Mouse (Mus musculus): ENCODE measurements around the gene Trmt112.

Trmt112 gene

DNA sequence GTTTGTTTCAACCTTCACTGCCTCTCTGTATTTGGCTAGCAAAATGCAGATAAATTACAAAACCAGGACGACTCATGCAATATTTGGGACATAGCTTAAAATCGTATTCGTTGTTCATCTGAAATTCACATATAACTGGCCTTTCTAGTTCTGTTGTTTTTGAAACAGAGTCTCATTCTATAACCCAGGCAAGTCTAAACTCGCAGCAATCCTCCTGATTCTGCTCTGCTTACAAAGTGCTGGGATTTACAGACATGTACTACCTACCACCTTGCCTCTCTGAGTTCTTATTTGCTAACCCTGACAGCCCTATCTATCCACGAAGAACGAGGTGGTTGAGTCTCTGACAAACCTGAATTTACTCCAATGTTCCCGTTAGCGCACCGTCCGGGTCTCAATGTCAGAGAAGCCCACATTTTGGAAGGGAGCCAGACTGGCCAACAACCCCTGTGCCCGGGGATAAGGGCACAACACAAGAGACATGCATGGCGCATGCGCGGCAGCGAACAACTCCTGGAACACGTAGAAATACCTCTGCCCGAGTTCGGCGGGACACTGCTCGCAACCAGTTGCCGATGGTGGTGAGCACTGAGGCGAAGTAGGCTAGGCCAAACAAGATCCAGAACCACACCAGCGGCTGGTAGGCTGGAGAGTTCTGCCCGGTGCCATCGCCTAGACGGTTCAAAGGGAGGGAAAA is 17.2 kb downstream of the Trmt112 start:
- DNase-seq, result no peak

DNA sequence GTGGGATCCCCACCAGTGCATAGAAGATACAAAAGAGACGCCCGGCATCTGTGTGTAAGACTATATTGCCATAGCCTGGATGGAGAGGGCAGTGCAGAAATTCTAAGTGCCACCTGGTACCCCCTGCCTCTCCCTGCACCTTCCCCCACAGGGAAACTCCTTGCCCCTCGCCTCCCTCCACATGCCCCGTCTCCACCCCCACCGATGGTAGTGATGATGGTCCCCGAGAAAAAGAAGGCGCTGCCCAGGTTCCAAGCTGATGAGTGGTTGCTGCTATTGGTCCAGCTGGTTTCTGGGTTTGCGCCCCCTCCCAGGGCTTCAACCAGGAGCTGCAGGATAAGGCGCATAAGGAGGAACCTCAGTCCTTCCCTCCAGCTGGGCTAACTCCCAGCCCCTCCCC is 18.6 kb downstream of the Trmt112 start:
- no peak for DNase-seq

DNA sequence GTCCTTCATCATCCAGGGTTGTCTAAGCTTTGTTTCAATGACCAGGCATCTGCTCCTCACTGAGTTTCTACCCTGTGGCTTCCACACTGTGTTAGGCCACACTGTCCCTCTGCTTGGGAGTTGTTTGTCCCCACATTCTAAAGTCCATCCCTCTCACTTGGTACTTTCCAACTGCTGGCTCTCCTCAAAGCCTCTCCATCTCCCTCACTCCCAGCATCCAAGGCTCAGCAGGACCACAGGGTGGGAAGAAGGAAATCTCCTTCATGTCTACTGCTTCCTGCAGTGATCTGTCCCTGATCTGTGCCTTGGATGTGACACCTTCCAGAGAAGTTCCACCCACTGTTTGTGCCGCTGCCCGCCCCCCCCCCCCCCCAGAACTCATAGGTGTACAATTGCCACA is 21.5 kb downstream of the Trmt112 start:
- DNase-seq, result peak in 1 of 2 experiments; percentile 36

DNA sequence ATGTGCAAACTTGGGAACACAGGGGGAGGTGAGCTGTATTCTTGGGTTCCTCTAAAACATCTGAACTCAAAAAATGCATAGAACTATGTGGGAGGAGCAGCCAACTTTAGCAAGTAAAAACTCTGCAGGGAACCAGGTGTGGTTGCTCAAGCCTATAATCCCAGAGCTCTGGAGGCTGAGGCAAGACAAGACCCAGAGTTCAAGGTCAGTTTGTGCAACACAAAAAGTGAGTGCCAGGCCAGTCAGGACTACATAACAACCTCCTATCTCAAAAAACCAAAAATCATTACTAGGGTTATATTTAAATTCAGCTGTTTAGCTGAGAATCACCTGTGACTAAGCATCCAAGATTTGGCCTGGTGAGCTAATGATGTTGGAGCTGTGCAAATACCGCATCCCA is 22.5 kb downstream of the Trmt112 start:
- DNase-seq, result no peak

DNA sequence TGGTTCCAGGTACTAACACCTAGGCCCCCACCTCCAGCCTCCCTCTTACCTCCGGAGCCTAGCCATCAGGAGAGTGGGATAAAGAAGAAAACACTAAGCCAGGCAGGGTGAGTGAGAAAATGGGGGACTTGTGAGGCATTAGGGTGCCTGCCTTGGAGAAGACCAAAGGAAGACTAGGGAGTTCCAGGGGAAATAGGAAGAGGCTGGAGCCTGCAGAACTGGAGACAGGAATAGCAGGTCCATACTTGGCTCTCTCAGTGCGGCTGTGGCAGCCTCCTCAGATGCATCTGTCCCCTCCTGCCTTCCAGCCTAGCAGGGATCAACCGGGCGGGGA is 23.6 kb downstream of the Trmt112 start:
- DNase-seq, result no peak

DNA sequence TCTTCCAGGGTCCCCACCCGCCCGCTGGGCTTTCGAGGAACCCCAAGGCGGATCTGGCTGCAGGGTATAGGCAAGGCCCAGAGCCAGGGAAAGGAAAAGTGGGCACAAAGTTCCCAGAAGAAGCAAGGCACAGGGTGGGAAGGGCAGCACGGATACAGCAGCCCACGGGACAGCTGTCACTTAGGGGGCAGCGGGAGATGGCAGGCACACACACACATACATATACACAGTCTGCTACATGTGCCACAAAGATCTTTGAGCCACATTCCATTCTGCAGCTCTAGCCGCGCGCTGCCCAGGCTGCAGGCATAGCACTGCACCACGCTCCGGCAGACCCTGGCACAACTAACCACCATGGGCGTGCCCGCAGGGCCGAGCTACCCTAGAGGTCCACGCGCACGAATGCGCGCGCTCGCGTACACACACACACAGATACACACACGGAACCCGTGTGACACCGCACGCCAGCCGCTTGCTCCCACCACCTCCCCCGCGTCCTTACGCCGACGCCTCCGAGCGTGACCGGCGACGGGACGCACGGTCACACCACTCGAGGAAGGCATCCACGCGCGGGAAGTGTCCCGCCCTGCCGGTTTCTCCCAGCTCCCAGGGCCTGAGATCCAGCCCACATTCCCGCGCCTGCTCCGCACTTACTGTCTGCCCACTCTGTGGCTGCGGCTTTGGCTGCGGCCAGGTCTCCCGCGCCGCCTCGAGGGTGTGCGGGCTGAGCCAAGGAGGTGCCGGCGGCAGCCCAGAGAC is 24.1 kb downstream of the Trmt112 start:
- DNase-seq, result peak; percentile 68 to 72

DNA sequence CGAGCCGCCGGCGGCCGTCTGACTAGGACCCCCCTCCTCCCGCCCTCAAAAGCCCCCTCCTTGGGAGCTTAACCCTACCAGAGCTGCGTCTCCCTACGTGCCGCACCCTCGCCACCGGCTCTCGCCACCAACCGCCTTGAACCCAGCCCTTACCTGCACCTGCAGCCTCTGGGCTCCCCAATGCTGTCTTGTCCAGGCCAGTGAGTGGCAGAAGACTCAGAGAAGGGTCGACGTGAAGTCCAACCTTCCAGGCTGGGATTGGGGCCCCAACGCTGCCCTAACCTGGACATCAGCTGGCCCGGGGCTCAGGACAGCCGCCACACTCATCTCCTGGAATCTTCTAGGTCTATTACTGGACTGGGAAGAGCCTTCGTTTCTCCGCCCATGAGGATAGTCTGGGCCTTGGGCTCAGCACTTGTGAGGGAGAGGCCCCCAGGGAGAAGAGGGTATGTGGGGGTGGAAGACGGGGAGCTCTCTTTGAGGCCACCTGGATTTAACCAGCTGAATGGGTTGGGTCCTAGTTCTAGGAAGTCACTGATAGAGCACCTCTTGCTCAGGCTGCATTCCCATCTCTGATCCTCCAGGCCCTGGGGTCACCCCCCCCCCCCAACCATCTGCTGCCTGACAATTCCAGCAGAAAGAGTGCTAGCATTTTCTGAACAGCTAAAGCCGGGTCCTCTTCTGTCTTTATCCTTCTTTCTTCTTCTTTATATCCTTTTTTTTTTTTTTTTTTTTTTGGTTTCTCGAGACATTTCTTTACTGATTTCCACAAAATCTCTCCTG is 24.9 kb downstream of the Trmt112 start, which contains the start of gene Kcnk4:
Gene Kcnk4 (minus strand): TSS at position 321 of the 783 bp plus-strand sequence.
- DNase-seq, result no peak

DNA sequence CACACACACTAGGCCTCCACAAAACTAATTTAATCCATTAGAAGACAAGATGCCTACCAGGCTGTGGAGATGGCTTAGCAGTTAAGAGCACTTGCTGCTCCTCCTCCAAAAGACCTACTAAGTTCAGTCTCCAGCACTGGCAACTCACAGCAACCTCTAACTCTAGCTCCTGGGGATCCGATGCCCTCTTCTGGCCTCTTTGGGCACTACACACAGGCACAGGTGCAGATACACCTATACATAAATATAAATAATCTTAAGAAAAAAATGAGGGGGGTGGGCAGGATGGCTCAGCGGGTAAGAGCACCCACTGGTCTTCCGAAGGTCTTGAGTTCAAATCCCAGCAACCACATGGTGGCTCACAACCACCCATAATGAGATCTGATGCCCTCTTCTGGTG is 26.8 kb downstream of the Trmt112 start:
- DNase-seq, result peak in 1 of 2 experiments; percentile 45

DNA sequence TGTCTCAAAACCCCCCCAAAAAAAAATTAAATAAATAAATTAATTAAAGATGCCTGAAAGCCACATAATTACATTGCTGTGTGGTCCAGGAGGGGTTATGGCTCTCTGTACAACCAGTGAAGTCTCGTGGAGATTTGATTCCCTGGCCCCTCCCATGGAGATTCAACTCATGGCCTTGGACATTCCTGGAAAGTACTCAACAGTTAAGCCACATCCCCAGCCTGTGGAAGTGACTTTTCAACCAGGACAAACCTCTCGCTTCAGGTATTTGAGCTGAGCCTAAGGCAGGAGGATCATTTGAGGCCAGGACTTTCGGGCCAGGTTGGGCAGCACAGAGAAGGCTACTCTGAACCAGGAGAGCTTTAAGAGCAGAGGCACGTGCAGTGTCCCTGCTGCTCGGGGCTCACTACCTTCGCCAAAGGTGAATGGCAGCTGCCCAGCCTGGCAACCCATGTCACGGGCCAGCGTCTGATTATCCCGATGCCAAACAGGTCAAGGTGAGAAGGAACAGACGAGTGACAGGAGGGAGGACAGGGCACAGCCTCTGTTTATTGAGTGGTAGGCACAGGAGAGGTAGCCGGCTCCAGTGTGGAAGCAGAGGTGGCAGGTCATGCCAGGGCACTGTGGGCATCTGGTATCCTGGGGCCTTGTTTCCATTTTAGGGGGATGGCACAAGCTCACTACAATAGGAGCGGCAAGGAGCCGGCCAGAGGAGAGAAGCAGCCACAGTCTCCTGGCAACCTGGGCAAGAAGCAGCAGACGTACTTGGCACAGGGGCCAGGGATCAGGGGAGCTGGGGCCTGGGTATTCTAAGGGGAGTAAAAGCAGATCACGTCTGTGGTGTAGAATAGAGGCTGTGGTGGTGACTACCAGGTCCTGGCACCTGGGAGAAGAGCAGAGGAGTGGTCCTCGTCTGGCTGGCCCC is 28.3 kb downstream of the Trmt112 start:
- peak; percentile 69 to 70 for DNase-seq

DNA sequence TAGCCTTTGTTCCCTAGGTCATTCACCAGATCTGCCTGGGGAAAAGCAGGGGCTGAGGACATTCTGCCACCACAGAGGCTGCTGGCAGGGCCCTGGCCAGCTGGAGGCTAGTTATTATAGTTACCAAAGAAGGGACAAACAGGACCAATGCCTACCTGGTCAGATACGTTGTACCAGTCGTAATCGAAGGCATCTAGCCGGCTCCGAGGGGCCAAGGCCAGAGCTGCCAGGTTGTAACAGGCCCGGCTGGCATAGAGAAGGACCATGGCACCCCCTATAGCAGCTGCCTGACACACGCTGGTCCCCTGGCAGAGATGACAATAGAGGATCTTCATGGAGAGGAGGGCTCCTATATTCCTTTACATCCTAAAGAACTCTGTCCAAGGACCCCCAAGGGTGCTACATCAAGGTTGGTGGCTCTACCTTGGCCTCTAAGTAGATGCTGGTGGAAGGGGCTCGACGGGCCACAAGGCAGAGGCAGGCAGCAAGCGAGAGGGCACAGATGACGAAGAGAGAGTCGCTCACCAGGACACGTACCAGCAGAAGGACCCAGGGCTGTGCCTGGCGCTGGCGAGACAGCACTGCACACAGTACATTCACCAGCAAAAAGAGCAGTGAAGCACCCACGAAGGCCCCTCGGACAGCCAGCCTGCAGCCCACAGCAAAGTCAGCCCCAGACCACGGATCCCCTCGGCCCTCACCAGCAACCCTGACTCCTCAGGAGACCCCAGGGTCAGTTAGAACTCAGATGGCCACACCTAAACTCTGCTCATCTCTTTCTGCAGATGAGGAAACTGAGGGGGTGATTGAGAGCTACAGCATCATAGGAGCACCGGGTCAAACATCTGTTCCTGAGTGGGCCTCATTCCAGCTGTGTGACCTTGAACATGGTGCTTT is 29.9 kb downstream of the Trmt112 start:
- DNase-seq, result no peak

DNA sequence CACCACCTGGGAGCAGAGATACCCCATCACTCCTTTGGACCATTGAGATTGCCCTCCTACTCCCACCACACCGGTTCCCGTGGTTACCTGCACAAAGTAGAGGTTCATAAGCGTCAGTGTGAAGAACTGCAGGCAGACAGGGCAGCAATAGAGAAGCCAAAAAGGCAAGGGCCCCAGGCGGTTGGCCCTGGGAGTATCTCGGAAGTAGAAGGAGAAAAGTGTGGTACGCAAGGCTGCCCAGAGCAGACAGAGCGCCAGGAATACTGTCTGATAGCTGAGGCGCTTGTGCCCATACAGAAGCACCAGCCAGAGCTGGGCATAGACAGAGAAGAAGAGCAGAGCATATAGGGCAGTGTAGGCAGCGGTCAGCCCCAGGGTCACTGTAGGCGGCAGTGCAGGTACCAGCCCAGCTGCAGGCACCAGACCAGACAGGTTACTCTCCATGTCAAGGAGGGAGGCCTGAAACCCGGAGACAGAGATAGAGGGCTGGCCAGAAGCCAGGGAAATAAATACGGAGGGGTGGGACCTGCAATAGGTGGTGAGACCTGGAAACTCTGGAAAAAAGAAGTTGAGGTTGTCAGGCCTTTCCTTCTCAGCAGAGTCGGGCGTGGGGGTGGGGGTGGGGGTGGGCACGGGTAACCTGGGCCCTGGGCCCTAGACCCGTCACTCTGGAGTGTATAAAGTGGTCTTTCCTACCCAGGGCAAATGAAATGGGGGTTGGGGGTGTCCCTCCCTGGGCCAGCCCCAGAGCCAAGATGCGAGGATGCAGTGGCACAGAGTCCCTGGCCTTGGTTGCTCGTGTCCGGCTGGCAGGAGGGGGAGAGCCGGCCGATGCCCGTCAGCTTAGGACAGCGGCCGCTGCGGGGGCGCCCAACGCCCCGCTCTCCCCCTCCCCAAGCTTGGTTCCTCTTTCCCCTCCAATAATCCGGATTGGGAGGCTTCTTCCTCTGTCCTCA is 31.2 kb downstream of the Trmt112 start:
- peak in 1 of 2 experiments; percentile 49 for DNase-seq

DNA sequence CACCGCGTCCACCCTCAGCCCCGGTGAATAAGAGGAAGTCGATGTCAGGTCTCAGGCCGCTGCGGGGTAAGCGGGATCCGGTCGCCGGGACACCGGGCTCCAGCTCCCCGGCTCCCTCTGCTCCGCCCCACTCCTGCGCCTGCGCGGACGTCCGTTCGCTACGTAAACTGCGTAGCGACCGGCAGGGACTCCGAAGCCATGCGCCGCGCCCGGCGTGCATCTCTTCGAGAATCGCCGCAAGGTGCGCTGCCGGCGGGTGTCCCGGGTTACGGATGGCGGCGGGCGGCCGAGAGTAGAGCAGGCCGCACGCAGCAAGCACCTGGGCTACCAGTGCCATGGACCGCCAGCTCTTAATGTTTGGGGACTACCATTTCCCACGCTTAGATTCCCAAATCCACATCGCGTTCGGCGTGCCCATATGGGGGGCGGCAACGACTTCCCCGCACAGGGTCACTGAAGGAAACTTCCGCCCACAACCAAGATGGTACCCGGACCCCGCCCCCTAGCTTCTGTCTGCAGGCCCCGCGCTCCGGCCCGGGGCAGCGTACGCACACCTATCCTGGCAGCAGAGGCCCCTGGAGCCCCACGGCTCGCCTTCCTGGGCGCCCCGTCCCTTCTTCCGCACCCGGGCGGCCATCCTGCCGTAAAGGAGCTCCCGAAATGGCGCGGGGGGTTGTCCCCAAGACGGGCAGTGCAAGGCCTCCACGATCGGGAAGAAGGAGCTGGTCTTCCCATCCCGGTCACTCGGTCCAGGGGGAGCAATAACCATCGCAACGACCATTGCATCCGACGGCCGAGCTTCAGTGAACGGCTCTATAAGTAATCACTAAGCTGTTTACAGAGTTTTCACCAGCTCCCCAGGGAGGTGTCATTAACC is 32.1 kb downstream of the Trmt112 start, which contains the start of gene Bad:
Gene Bad (plus strand): TSS at position 490 of the 877 bp plus-strand sequence.
- peak; percentile 90 to 97 for DNase-seq

DNA sequence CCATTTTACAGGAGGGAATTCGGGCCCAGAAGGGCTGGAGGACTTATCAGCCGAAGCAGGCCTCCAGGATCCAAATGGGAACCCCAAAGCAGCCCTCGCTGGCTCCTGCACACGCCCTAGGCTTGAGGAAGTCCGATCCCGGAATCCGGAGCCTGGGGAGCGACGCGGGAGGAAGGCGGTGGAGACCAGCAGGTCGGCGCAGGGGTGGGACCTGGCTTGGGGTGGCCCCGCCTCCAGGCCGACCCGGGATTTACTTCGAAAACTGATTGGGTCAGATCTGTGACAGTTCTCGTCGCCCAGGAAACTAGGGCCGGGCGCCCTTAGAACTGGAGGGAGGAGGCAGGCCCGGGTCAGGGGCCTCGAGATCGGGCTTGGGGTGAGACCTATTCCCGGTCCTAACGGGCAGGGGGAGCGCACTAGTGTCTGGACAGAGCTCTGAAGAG is 32.8 kb downstream of the Trmt112 start, which contains the start of gene Gpr137:
Gene Gpr137 (minus strand): TSS at position 232 of the 443 bp plus-strand sequence.
- DNase-seq, result peak; percentile 93 to 97

DNA sequence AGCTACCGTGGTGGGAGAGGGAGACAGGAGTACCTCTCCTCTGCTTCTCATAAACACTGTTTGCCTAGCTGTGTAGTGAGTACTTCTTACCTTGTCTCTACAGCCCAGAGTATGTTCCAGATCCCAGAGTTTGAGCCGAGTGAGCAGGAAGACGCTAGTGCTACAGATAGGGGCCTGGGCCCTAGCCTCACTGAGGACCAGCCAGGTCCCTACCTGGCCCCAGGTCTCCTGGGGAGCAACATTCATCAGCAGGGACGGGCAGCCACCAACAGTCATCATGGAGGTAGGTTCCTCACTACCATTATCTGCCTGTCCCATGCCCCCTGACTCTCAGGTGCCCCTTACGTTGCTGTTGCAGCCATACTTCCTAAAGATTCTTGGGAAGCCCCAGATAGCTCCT is 33.3 kb downstream of the Trmt112 start:
- no peak for DNase-seq

DNA sequence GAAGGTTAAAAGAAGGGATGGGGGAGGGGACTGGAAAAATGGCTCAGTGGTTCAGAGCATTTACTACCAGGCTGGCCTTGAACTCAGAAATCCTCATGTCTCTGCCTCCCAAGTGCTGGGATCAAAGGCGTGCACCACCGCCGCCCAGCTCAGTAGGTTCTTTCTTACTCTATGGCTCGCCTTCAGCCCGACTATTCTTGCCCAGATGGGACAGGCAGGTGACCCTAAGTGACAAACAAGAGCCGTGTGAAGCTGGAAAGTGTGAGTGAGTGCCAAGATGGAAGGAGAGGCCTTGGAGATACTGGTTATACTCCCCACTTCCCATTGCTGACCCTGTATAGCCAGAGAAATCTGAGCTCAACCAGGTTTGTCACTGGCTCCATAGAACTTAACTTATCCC is 34.2 kb downstream of the Trmt112 start:
- no peak for DNase-seq

DNA sequence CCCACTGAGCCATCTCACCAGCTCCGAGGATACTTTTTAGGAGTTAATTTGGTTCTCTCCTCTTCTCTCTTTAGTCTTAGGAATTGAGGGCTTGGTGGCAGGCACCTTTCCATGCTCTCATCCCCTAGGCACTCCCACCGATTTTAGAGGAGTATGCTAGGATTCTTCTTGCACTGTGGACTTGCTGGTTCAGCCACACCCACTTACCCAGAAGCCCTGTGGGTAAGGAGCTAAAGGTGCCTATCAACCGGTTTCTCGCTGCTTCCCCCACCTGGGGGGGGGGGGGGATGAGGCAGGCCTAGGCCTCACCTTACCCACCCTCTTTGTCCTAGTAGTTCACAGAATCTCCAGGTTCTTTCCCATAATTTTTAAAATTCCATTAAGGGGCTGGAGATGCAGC is 38.2 kb downstream of the Trmt112 start:
- DNase-seq, result no peak

DNA sequence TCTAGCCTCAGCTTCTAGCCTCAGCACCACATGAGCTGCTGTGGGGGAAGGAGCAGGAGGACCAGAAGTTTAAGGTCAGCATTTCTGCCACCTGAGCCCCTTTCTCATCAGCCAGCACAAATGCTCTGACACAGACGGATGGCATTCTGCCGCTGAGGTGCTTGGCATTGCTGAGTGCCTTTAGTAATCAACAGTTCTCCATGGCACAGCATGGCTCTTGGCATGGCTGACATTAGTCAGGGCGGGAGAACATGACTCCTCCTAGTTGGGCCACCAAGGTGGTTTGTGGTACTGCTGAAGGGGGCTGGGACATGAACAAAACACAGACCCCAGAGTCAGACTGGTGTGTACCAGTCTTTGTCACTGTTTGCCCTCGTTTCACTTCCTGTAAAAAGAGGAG is 38.7 kb downstream of the Trmt112 start:
- peak; percentile 73 to 81 for DNase-seq

DNA sequence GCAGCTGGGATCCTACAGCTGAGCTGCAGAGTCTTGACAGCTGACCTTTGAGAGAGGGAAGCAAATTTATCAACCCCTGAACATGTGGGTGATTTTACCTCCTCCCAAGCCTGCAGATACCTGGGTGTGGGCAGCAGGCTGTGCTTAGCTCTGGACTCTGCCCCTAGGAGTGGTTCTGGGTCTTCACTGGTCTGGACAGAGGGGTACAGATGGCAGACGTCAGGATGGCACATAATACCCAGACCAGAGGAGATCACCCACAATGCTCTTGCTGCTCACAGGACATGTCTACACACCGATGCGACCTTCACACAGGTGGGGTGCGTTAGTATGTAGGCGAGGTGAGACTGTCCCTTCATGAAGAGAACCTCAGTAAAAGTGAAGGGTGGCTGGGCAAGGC is 40.0 kb downstream of the Trmt112 start:
- no peak for DNase-seq

DNA sequence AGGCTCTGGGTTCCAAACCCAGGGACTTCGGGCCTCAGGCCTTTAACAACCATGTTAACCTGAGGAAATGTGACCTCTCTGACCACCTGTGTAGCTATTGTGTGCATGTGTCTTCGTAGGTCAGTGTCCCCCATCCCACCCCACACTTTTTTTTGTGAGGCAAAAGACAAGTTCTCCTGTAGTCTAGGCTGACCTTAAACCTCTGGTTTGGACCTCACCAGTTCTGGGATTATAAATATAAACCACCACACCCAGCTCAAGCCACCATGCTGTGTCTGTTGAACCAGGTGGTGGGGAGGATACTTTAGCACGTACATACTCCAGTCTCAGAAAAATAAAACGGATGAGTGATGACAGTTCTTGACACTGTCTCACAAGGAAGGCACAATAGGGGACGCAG is 40.5 kb downstream of the Trmt112 start:
- DNase-seq, result no peak

Data from cerebellum, adult 18-20 months (tissue).